Mouse (Mus musculus) Patski (cell line): Measurements from ENCODE around the gene Atf4. TPM values are rescaled to one million over a fixed set of nuclear protein-coding genes. Genes with fewer than 3 reads are reported as not detected.

ENCODE experiments used
- ATAC-seq: fragments of 100-300 bp; one replicate; pipeline ENCODE4 v1.8.0; 2021
- CTCF ChIA-PET: fragments of 350-600 bp; sonication (Branson Sonifier 250); formaldehyde crosslinking; loops from one replicate; lab custom pipeline; 2022; ENCODE audit warnings: inconsistent platforms; lab: Charles Lee
- POLR2A ChIA-PET: fragments of 350-600 bp; sonication (Branson Sonifier 250); formaldehyde crosslinking; loops from one replicate; lab custom pipeline; 2022; ENCODE audit warnings: antibody characterized with exemption, inconsistent platforms; lab: Charles Lee
- DNase-seq: peaks from one replicate; pipeline ENCODE4 v3.0.0-alpha.2; 2011; ENCODE audit warnings: low read depth, low spot score
- H3K27me3 ChIP-seq: fragments of 371-371 bp; one replicate; pipeline ENCODE4 v1.5.1; 2021
- CTCF ChIP-seq: fragments of 100-300 bp; IDR thresholded peaks from one replicate; pipeline ENCODE4 v1.5.1; 2021
- in situ Hi-C: fragments of 300-500 bp; cut with MboI; formaldehyde crosslinking; loops from 3 replicates; pipeline ENCODE4 v1.11.1; 2018; ENCODE audit warnings: low pct_unique_long_range_greater_than_20kb, mixed read lengths
- polyA plus RNA-seq: library from polyadenylated mRNA; unstranded; gene quantifications from one replicate; pipeline ENCODE4 v1.2.3, GENCODE M21; 2021

Atf4 gene
- polyA plus RNA-seq, 1 experiment from 2014 or later, result 403 TPM

DNA sequence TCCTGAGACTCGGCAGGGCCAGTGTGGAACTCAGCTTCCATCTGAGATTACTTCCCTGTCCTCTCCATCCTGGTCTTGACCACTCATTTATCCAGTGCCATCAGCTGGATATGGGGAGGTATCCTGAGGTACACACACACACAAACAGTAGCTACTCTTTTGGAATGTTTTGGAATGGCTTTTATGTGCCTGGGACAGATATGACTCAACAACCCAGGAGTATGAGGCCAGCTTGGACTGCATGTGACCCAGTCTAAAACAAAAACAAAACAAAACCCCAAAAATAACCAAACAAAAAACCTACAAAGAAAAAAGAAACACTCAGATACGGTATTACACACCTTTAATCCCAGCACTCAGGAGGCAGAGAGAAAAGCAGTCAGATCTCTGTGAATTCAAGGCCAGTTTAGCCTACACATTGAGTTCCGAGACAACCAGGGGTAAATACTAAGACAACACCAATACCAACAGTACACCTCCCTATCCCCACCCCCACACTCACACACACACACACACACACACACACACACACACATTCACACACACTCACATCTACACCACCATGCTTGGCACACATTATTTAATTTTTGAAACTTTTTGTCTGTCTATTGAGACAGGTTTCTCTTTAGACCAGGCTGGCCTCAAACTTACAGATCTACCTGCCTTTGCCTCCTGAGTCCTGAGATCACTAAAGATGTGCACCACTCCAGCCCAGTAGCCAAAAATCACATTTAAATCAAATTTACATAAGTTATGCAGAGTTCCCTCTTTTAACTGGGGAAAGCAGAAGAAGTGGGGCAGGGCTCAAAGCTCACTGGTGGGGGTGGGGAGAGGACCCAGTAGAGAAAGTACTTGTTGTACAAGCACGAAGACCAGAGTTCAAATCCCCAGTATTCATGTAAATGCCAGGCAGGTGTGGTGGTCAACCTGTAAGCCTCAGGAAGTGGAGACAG lies 35.0 kb upstream of the Atf4 start:
- in situ Hi-C loops, result loop anchor here (5.0 kb wide), 2 partner anchors 123 to 273 kb away; no protein-coding TSS in a partner anchor
- ChIA-PET CTCF (interaction anchor here (1.6 kb wide), 2 partner anchors 38 to 84 kb away, joined by 3 to 5 read pairs; no protein-coding TSS in a partner anchor), POLR2A (interaction anchor here (1.7 kb wide), 1 partner anchor 36 kb away, joined by 6 read pairs; no protein-coding TSS in a partner anchor)
- no peaks in the 10 kb centered on the region for H3K27me3 ChIP-seq
- TF ChIP-seq CTCF, result no peak
- peak; percentile 42 for ATAC-seq
- peak; percentile 38 for DNase-seq

DNA sequence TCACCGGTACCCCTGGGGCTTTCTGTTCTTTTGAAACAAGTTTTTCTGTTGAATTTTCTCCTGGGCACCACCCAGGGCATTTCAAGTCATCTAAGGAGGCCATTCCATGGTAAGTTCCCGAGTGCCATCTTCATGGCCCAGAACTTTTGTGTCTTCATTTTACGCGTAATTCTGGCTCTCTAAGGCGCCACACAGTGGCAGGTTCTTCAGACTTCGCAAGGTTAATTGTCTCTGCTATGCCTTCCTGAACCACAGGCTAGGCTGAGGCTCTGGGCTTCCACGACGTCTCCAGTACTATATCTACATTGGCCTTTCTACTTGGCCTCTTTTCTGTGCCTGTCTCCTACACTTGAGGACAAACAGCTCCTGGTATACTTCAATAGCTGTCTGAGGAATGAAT lies 34.0 kb upstream of the Atf4 start:
- TF ChIP-seq CTCF, result no peak
- no peak for DNase-seq
- POLR2A ChIA-PET, result no interaction called here
- no peak for ATAC-seq
- in situ Hi-C loops, result loop anchor here (5.0 kb wide), 2 partner anchors 124 to 274 kb away; no protein-coding TSS in a partner anchor
- H3K27me3 ChIP-seq, result no peaks in the 10 kb centered on the region
- CTCF ChIA-PET, result interaction anchor here (0.7 kb wide), 1 partner anchor 40 kb away, joined by 3 read pairs; no protein-coding TSS in a partner anchor

GRCm38 (mm10) chr15:80223751-80224150 lies 31.2 kb upstream of the Atf4 start:
- TF ChIP-seq CTCF, result no peak
- no peak for ATAC-seq
- ChIA-PET CTCF (no interaction called here), POLR2A (no interaction called here)
- no peak for DNase-seq
- H3K27me3 ChIP-seq, result no peaks in the 10 kb centered on the region
- in situ Hi-C loops, result loop anchor here (5.0 kb wide), 2 partner anchors 126 to 276 kb away; no protein-coding TSS in a partner anchor

- DNase-seq (no peak), ATAC-seq (peak; percentile 53)
- POLR2A ChIA-PET, result interaction anchor here (0.7 to 0.9 kb wide), 3 partner anchors 8 to 68 kb away, joined by 3 read pairs; no protein-coding TSS in a partner anchor
- H3K27me3 ChIP-seq, result no peaks in the 10 kb centered on the region
- CTCF ChIA-PET, result interaction anchor here (0.7 to 1.7 kb wide), 8 partner anchors 8 to 127 kb away, joined by 3 to 5 read pairs (median 4); partner anchors contain the start of genes AC140267.1 and Mief1
- TF ChIP-seq CTCF, result peak; percentile 97
- in situ Hi-C loops, result loop anchor here (5.0 kb wide), 1 partner anchor 37 kb away; the partner anchor contains the start of gene Rps19bp1
Observed at GRCm38 (mm10) chr15:80225208-80225607, 29.8 kb upstream of the Atf4 start.

DNA sequence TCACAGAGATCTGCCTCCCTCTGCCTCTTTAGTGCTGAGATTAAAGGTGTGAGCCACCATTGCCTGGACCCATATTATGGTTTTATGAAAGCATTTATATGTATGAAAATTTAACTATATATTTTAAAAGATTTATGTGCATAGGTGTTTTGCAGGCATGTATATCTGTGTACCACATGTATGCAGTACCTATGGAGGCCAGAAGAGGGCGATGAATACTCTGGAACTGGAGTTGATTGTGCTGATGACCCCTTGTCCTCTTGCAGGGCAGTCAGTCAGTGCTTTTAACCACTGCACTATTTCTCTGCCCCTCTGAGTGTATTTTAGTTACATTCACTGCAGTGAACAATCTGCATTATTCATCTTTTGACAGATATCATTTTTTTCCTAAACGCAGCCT lies 29.2 kb upstream of the Atf4 start:
- ATAC-seq (no peak), DNase-seq (no peak)
- TF ChIP-seq CTCF, result no peak
- H3K27me3 ChIP-seq, result no peaks in the 10 kb centered on the region
- in situ Hi-C loops, result loop anchor here (5.0 kb wide), 1 partner anchor 37 kb away; the partner anchor contains the start of gene Rps19bp1
- ChIA-PET POLR2A (no interaction called here), CTCF (interaction anchor here (1.0 to 1.7 kb wide), 6 partner anchors 9 to 127 kb away, joined by 3 to 5 read pairs (median 4); partner anchors contain the start of gene AC140267.1)

- in situ Hi-C loops, result loop anchor here (5.0 kb wide), 1 partner anchor 34 kb away; the partner anchor contains the start of gene Rps19bp1
- ChIA-PET POLR2A (no interaction called here), CTCF (interaction anchor here (1.2 kb wide), 2 partner anchors 12 to 28 kb away, joined by 3 read pairs; no protein-coding TSS in a partner anchor)
- TF ChIP-seq CTCF, result no peak
- no peaks in the 10 kb centered on the region for H3K27me3 ChIP-seq
- no peak for ATAC-seq
- no peak for DNase-seq
Observed at GRCm38 (mm10) chr15:80228071-80228800, 26.7 kb upstream of the Atf4 start.

GRCm38 (mm10) chr15:80232331-80232730 lies 22.7 kb upstream of the Atf4 start:
- no peaks in the 10 kb centered on the region for H3K27me3 ChIP-seq
- POLR2A ChIA-PET, result no interaction called here
- ATAC-seq, result no peak

GRCm38 (mm10) chr15:80233053-80233452 lies 21.9 kb upstream of the Atf4 start:
- CTCF ChIA-PET, result interaction anchor here (0.9 to 3.1 kb wide), 3 partner anchors 8 to 28 kb away, joined by 4 to 8 read pairs (median 4); no protein-coding TSS in a partner anchor
- ATAC-seq (no peak), DNase-seq (no peak)
- in situ Hi-C loops, result no loop called here
- TF ChIP-seq CTCF, result no peak
- H3K27me3 ChIP-seq, result no peaks in the 10 kb centered on the region
- POLR2A ChIA-PET, result interaction anchor here (0.8 to 1.6 kb wide), 2 partner anchors 8 to 22 kb away, joined by 3 to 9 read pairs; partner anchors contain the start of gene Atf4

More at GRCm38 (mm10) chr15:80232331-80232730, 22.7 kb upstream of the Atf4 start:
- in situ Hi-C loops, result no loop called here
- no peak for TF ChIP-seq CTCF
- CTCF ChIA-PET, result interaction anchor here (3.1 kb wide), 1 partner anchor 28 kb away, joined by 8 read pairs; no protein-coding TSS in a partner anchor
- no peak for DNase-seq

- CTCF ChIA-PET, result interaction anchor here (0.9 to 3.1 kb wide), 3 partner anchors 9 to 27 kb away, joined by 4 to 8 read pairs (median 4); no protein-coding TSS in a partner anchor
- TF ChIP-seq CTCF, result no peak
- POLR2A ChIA-PET, result interaction anchor here (0.8 to 1.6 kb wide), 3 partner anchors 9 to 23 kb away, joined by 3 to 9 read pairs (median 4); partner anchors contain the start of gene Atf4
- DNase-seq (peak; percentile 80), ATAC-seq (peak; percentile 88)
- in situ Hi-C loops, result no loop called here
- H3K27me3 ChIP-seq, result no peaks in the 10 kb centered on the region
Observed at GRCm38 (mm10) chr15:80233733-80234509, 21.1 kb upstream of the Atf4 start, which contains the start of gene Mief1. TSS of gene Mief1 (plus strand) at chr15:80234018.
